Mouse (Mus musculus): ENCODE results near the gene Defa23. TPM values are rescaled to one million over a fixed set of nuclear protein-coding genes. Genes with fewer than 3 reads are reported as not detected.
"Not testable (repeated sequence)": the region's sequence is repeated elsewhere in the genome, so short reads cannot be mapped to it uniquely, and the experiment has no call there.

The Defa23 gene
- total RNA-seq (2021) = not detected
- long read RNA-seq, experiment 1 = 0 reads
- long read RNA-seq, experiment 2 = 0 reads

- not testable (repeated sequence) for DNase-seq
These were observed at the start of gene Defa23 for GRCm38 (mm10) chr8:21054747-21055146. Defa23 (plus strand) TSS chr8:21055047.

DNA sequence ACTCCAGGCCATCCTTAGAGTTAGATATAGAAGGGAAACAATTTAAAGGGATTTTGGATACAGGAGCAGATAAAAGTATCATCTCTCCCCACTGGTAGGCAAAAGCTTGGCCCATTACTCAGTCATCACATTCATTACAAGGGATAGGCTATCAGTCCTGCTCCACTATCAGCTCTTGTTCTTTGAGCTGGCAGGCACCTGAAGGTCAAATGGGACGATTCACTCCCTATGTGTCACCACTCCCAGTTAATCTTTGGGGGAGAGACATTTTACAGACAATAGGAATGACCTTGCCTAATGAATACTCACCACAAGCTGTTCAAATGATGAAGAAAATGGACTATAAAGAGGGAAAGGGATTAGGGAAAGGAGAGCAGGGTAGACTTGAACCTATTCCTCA, 48.0 kb upstream of the Defa23 start:
- no peak for DNase-seq

DNA sequence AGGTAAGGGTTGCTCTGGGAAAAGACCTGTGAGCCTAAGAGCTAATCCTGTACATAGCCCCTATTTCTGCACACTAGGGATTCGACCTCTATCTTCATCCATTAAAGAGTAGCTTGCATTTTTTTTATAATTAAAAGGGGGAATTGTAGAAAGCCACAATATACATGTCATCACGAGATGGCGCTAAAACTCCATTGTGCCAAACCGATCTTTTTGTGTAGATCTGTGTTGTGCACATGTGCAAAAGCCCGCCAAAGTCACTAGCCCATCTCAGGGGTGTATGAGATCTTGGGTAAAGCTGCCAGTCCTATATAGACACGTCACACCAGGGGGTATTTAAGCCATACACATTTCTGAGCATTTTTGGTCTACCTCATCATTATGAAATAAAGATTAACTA, 46.3 kb upstream of the Defa23 start:
- peak; percentile 15 to 43 for DNase-seq

DNA sequence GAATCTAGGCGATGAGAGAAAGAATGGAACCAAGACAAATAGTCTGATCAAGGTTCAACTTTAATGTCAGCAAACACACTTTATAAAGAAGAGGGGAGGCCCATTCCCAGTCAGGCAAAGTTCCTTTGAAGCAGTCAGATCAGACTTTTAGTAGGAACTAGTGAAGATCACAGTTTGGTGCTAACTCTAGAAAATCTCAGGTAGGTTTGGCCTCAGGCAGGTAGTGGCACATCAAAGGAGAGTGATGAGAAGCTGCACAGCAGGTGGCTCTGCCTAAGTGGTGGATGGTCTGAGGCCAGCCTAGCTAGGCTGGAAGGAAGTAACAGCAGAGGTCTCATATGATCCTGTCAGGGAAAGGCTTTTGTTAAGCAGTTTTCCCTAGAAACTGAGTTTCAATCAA, 44.3 kb upstream of the Defa23 start:
- DNase-seq = not testable (repeated sequence)

GRCm38 (mm10) chr8:21025245-21025644, 29.6 kb upstream of the Defa23 start, which contains the start of gene Defa21:
Defa21 (plus strand) TSS chr8:21025545.
- DNase-seq = not testable (repeated sequence)

DNA sequence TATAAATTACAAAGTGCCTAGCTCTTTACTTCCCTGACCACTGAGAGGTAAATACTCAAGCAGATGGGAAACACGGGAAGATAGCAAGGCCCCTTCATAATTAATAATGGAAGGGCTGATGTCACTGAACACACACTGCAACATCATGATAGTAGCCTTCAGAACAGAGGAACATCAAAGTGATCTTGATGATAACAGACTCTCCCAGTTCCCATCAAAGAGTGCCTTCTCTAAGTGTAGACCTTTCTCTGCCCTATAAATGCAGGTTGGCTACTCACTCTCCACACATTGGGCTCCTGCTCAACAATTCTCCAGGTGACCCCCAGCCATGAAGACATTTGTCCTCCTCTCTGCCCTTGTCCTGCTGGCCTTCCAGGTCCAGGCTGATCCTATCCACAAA, 9.9 kb downstream of the Defa23 start, which contains the start of gene Defa35:
TSS of gene Defa35 (plus strand) at position 301 of the 400 bp plus-strand sequence.
- DNase-seq = not testable (repeated sequence)

GRCm38 (mm10) chr8:21084142-21084541, 29.3 kb downstream of the Defa23 start, which contains the start of gene Defa25:
Defa25 (plus strand) TSS chr8:21084442.
- not testable (repeated sequence) for DNase-seq

GRCm38 (mm10) chr8:21093106-21093505, 38.3 kb downstream of the Defa23 start:
- peak; percentile 31 to 52 for DNase-seq

DNA sequence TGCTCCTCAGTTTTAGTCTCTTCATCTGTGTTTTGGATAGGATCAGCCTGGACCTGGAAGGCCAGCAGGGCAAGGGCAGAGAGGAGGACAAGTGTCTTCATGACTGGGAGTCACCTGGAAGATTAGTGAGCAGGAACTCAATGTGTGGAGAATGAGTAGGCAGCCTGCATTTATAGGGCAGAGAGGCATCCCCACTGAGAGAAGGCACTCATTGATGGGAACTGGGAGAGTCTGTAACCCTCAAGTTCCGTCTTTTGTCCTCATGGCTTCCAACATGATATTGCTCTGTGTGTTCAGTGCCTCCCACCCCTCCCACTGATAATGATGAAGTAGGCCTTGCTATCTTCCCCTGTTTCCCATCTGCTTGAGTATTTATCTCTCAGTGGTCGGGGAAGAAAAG, 41.1 kb downstream of the Defa23 start, which contains the start of gene Gm14851:
TSS of gene Gm14851 (minus strand) at position 101 of the 400 bp plus-strand sequence.
- not testable (repeated sequence) for DNase-seq

Other genes starting within 250 kb of the Defa23 start
- not detected for gene Defb33, start 162.4 kb upstream of the Defa23 start, total RNA-seq (2021)
- not detected for gene Gm15056, start 152.4 kb upstream of the Defa23 start, total RNA-seq (2021)
- gene Gm6040, start 133.0 kb upstream of the Defa23 start, total RNA-seq (2021) = not detected
- gene AY761185, start 110.3 kb upstream of the Defa23 start, total RNA-seq (2021) = not detected
- gene Defa21, start 29.5 kb upstream of the Defa23 start, total RNA-seq (2021) = not detected
- not detected for gene Defa35, start 10.0 kb downstream of the Defa23 start, total RNA-seq (2021)
- not detected for gene Defa25, start 29.4 kb downstream of the Defa23 start, total RNA-seq (2021)
- not detected for gene Gm14851, start 41.0 kb downstream of the Defa23 start, total RNA-seq (2021)
- gene Defa30, start 79.6 kb downstream of the Defa23 start, total RNA-seq (2021) = not detected
- gene Defa22, start 107.2 kb downstream of the Defa23 start, total RNA-seq (2021) = not detected
- not detected for gene Defa31, start 136.6 kb downstream of the Defa23 start, total RNA-seq (2021)
- gene Gm15293, start 146.5 kb downstream of the Defa23 start, total RNA-seq (2021) = not detected
- not detected for gene Gm15292, start 194.7 kb downstream of the Defa23 start, total RNA-seq (2021)

All from adrenal gland, postnatal 36 days (tissue).